Mouse (Mus musculus): ENCODE measurements around the gene Exosc1.

DNA sequence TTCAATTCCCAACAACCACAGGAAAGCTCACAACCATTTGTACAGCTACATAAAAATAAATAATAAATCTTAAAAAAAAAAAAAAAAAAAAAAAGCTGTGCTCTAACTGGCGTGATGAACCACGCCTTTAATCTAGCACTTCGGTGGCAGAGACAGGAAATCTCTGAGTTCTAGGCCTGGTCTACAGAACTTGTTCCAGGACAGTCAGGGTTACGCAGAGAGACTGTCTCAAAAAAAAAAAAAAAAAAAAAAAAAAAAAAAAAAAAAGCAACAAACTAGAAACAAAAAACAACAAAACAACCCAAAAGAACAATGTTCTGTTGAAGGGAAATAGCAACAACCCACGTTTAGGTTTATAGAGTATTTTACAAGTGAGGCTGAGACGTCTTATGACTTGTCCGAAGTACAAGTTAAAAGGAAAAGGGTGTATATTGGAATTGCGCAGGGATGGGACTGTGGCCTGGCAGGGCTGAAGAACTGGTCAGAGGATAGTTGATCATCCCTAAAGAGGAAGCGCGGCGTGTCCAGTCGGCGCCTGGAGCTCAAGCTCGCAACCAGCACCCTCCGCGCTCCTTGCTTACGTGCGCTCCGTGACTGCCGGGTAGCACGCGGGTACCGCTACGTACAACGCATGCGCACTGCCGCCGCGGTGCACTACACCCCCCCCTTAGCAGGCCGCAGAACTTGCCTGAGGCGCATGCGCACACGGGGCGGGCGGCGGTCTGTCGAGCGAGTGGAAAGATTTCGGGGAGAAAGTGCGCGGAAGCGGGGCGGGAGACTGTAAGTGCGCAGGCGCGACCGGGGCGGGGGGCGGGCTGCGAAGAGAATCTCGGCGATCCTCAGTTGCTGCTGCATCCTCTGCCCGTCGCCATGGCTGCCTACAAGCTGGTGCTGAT, 21.8 kb downstream of the Exosc1 start, which contains the start of gene Pgam1:
- no peak for TF ChIP-seq GATA1 (IDR thresholded peaks at IDR 0.05; ENCODE audit: borderline replicate concordance, low read length)
- TF ChIP-seq CTCF (IDR thresholded peaks at IDR 0.05; ENCODE audit: low read depth, low read length): no peak

Data from G1E (cell line).